In genomic region chr17:71535595-71535994, GRCm38 (mm10) we compare ENCODE assay signal across 6 mouse cellular contexts. TPM values are rescaled to one million over a fixed set of nuclear protein-coding genes. Genes with fewer than 3 reads are reported as not detected.
DNase-seq lines count a peak whose midpoint lies in the region; TF ChIP-seq lines count a peak whose summit lies in the region.
"Not testable (repeated sequence)": the region's sequence is repeated elsewhere in the genome, so short reads cannot be mapped to it uniquely, and the experiment has no call there.
"Had no signal": no experiment of that assay in that cellular context is flagged by ENCODE, and none has a peak within 500 bp of the region (broad histone marks: within the 10 kb centered on the region; RNA-seq: fewer than 3 reads in every experiment).

No protein-coding gene starts in this region.

- not testable (repeated sequence) for H3K79me2 ChIP-seq in CH12.LX (replicated peaks; ENCODE audit: control insufficient read depth, extremely low read depth, insufficient read depth, poor library complexity, severe bottlenecking); MEL (ENCODE audit: control insufficient read depth, insufficient read depth, low read length, poor library complexity)

- not testable (repeated sequence) for H3K4me2 ChIP-seq in CH12.LX (ENCODE audit: insufficient read depth, low read depth, poor library complexity, severe bottlenecking)

- H3K4me3 ChIP-seq in CH12.LX (replicated peaks in 1 of 3; ENCODE audit: low read depth in 2 of 3, low read length in 2 of 3, poor library complexity in 1 of 3); MEL (ENCODE audit: control insufficient read depth in 1 of 2, insufficient read depth in 1 of 2, low read depth in 2 of 2, low read length in 2 of 2): not testable (repeated sequence)

- H3K9me3 ChIP-seq in CH12.LX (replicated peaks; ENCODE audit: low read length); MEL (replicated peaks; ENCODE audit: insufficient read depth, low read length): not testable (repeated sequence)

- H3K36me3 ChIP-seq in CH12.LX (replicated peaks in 1 of 2; ENCODE audit: control insufficient read depth in 1 of 2, insufficient read depth in 1 of 2, low read length in 1 of 2); MEL (ENCODE audit: control insufficient read depth in 1 of 2, insufficient read depth in 2 of 2, low read length in 2 of 2): not testable (repeated sequence)

- in situ Hi-C loops in CH12.LX (cut with MboI; ENCODE audit: low pct_ligation_motif_present, low pct_unique_long_range_greater_than_20kb, low sequenced_read_pairs): not testable (repeated sequence)

- H3K4me1 ChIP-seq in CH12.LX (ENCODE audit: control insufficient read depth in 1 of 2, insufficient read depth in 2 of 2); MEL (ENCODE audit: control insufficient read depth in 1 of 2, insufficient read depth in 2 of 2, low read length in 2 of 2): not testable (repeated sequence)

- H3K27me3 ChIP-seq in CH12.LX (replicated peaks); MEL (ENCODE audit: control insufficient read depth in 1 of 2, insufficient read depth in 2 of 2, low read length in 2 of 2): not testable (repeated sequence)

- H3K9ac ChIP-seq in CH12.LX (ENCODE audit: insufficient read depth, low read depth); MEL (ENCODE audit: control insufficient read depth, low read depth, low read length, poor library complexity, severe bottlenecking): not testable (repeated sequence)

- not testable (repeated sequence) for DNase-seq in CH12.LX (ENCODE audit: extremely low read depth); MEL (ENCODE audit: low read depth, low spot score)
- peak; percentile 8 for DNase-seq in heart, adult 11 months

- H3K27ac ChIP-seq in CH12.LX (ENCODE audit: insufficient read depth, low read depth); MEL (ENCODE audit: control insufficient read depth, low read depth, low read length): not testable (repeated sequence)

- not testable (repeated sequence) for TF ChIP-seq CTCF in CH12.LX (conservative IDR thresholded peaks at IDR 0.05 in 1 of 2, IDR thresholded peaks at IDR 0.05 in 1 of 2; ENCODE audit: low read depth in 2 of 2, low read length in 2 of 2); MEL (IDR thresholded peaks at IDR 0.05 in 2 of 3, conservative IDR thresholded peaks at IDR 0.05 in 1 of 3; ENCODE audit: control insufficient read depth in 1 of 3, insufficient read depth in 1 of 3, low read depth in 2 of 3, low read length in 3 of 3, poor library complexity in 1 of 3, severe bottlenecking in 1 of 3)

- TF ChIP-seq EP300 in CH12.LX (IDR thresholded peaks at IDR 0.05; ENCODE audit: low read length); MEL (IDR thresholded peaks at IDR 0.05; ENCODE audit: low read depth in 1 of 2, low read length in 2 of 2): not testable (repeated sequence)

- not testable (repeated sequence) for TF ChIP-seq POLR2A in CH12.LX (IDR thresholded peaks at IDR 0.05; ENCODE audit: low read depth, low read length); MEL (IDR thresholded peaks at IDR 0.05; ENCODE audit: control insufficient read depth in 1 of 2, insufficient read depth in 1 of 2, low read depth in 1 of 2, low read length in 2 of 2, poor library complexity in 1 of 2)

- TF ChIP-seq RAD21 in CH12.LX (IDR thresholded peaks at IDR 0.05; ENCODE audit: low read depth, low read length); MEL (IDR thresholded peaks at IDR 0.05; ENCODE audit: low read depth, low read length): not testable (repeated sequence)

- dilution Hi-C loops in CH12.LX (cut with MboI; ENCODE audit: extremely low pct_ligation_motif_present, extremely low pct_unique_long_range_greater_than_20kb, low sequenced_read_pairs): not testable (repeated sequence)

TF ChIP-seq in CH12.LX, 34 proteins besides CTCF, POLR2A, EP300 and RAD21:
- TF ChIP-seq TBP (conservative IDR thresholded peaks at IDR 0.05; ENCODE audit: low read depth, low read length): peak; percentile 56; the same call in 1 of the 2 replicates

TF ChIP-seq in MEL, 35 proteins besides CTCF, POLR2A, EP300 and RAD21:
- peak; percentile 80 for TF ChIP-seq TBP (IDR thresholded peaks at IDR 0.05; ENCODE audit: low read depth, low read length)
TF ChIP-seq in MEL: peak in this region for 1; not testable (repeated sequence) for 34.

RNA-seq across cellular contexts. Expression of gene Ndc80, which starts 8.9 kb away (rescaled TPM):
- total RNA-seq in CH12.LX (2012; rRNA removed) (24.4 and 26.7 TPM in 2 replicates), CH12.LX (2014; rRNA removed) (44.5 and 55.6 TPM in 2 replicates), MEL (2012; rRNA removed) (26.0 and 28.0 TPM in 2 replicates)
- polyA plus RNA-seq in CH12.LX (2012; ENCODE audit: insufficient read length, low read depth) (41.8 and 49.6 TPM in 2 replicates), MEL (2012; ENCODE audit: insufficient read depth in 1 of 2, insufficient read length in 2 of 2, low read depth in 1 of 2, low replicate concordance in 2 of 2, missing spikeins in 1 of 2) (10 to 100 TPM in 1 of 2 experiments, not detected in 1; 28.3 TPM)
- polyA plus RNA-seq: adrenal gland, adult 2 months; cerebellum, adult 2 months had no signal

RNA-seq across cellular contexts. Expression of gene Spdya, which starts 16.3 kb away (rescaled TPM):
- total RNA-seq in CH12.LX (2012; rRNA removed): 0.04 and 0.08 TPM in 2 replicates
- total RNA-seq in CH12.LX (2014; rRNA removed): 0.16 TPM in 1 of 2 replicates, not detected in the other
- 0.26 and 0.80 TPM in 2 replicates for polyA plus RNA-seq in CH12.LX (2012; ENCODE audit: insufficient read length, low read depth)
- 0.20 and 0.23 TPM in 2 replicates for total RNA-seq in MEL (2012; rRNA removed)
- polyA plus RNA-seq in MEL (2012; ENCODE audit: insufficient read depth in 1 of 2, insufficient read length in 2 of 2, low read depth in 1 of 2, low replicate concordance in 2 of 2, missing spikeins in 1 of 2): under 1 TPM in 1 of 2 experiments, not detected in 1; 0.46 TPM
- total RNA-seq: G1E had no signal
- polyA plus RNA-seq: adrenal gland, adult 2 months; G1E had no signal
